Mouse (Mus musculus) midbrain, postnatal 0 days (tissue): ENCODE measurements around the gene Ifi35. TPM values are rescaled to one million over a fixed set of nuclear protein-coding genes. Genes with fewer than 3 reads are reported as not detected.

ENCODE experiments used
- ATAC-seq: fragments of 200-750 bp; cut with Nextera tagmentation; 2 replicates; pipeline ENCODE4 v1.8.0; 2017; ENCODE audit warnings: moderate number of reproducible peaks, mild to moderate bottlenecking, moderate TSS enrichment, moderate library complexity; ENCODE audit not compliant: low FRiP score
- DNase-seq: peaks from one replicate; pipeline ENCODE4 v3.0.0-alpha.2; 2015; ENCODE audit warnings: low spot score
- H3K27ac ChIP-seq: fragments of 300-500 bp; sonication (generic); 2 replicates; pipeline ENCODE4 v1.5.1; 2014; ENCODE audit warnings: low read depth, mild to moderate bottlenecking, low read length, mixed read lengths
- H3K27me3 ChIP-seq: fragments of 300-500 bp; sonication (generic); 2 replicates; pipeline ENCODE4 v1.6.1; 2014; ENCODE audit warnings: low read length, control low read depth, mixed read lengths; ENCODE audit not compliant: insufficient read depth
- H3K36me3 ChIP-seq: fragments of 300-500 bp; sonication (generic); 2 replicates; pipeline ENCODE4 v1.6.1; 2014; ENCODE audit warnings: low read length, control low read depth, mixed read lengths; ENCODE audit not compliant: insufficient read depth
- H3K4me1 ChIP-seq: fragments of 300-500 bp; sonication (generic); 2 replicates; pipeline ENCODE4 v1.6.1; 2014; ENCODE audit warnings: mild to moderate bottlenecking, control low read depth, antibody characterized with exemption, low read length, mixed read lengths; ENCODE audit not compliant: insufficient read depth
- H3K4me2 ChIP-seq: fragments of 300-500 bp; sonication (generic); 2 replicates; pipeline ENCODE4 v1.6.1; 2014; ENCODE audit warnings: low read depth, mild to moderate bottlenecking, low read length, mixed read lengths; ENCODE audit not compliant: poor library complexity, severe bottlenecking
- H3K4me3 ChIP-seq: fragments of 300-500 bp; sonication (generic); 2 replicates; pipeline ENCODE4 v1.5.1; 2014; ENCODE audit warnings: low read depth, mild to moderate bottlenecking, low read length, moderate library complexity
- H3K9ac ChIP-seq: fragments of 300-500 bp; sonication (generic); replicated peaks from 2 replicates; pipeline ENCODE4 v1.6.1; 2014; ENCODE audit warnings: mild to moderate bottlenecking, low read length, moderate library complexity, mixed read lengths; ENCODE audit not compliant: poor library complexity, severe bottlenecking
- H3K9me3 ChIP-seq: fragments of 300-500 bp; sonication (generic); 2 replicates; pipeline ENCODE4 v1.6.1; 2016; ENCODE audit warnings: low read length, control low read depth
- CTCF ChIP-seq: IDR thresholded peaks from 2 replicates; pipeline ENCODE4 v1.5.1; 2016; ENCODE audit warnings: antibody characterized with exemption, mild to moderate bottlenecking
- WGBS: fragments of 180-500 bp; shearing (Covaris S2); extraction: QIAGEN DNeasy Blood & Tissue Kit; methylation state at CpG from one replicate; pipeline ENCODE4 v1.1.7; 2014; 5-methylcytosine and 5-hydroxymethylcytosine counted together
- polyA plus RNA-seq: library from polyadenylated mRNA; unstranded; fragments of >200 nt; fragmentation: Nextera tagmentation; extraction: Ambion mirVana; gene quantifications from 2 replicates; pipeline ENCODE4 v1.2.1, GENCODE M21; 2015
- total RNA-seq: library from RNA; depleted of rRNA; stranded (reverse); fragments of >200 nt; gene quantifications from 2 replicates; pipeline ENCODE4 v1.2.3, GENCODE M21; 2014

Gene Ifi35
- total and polyA plus RNA-seq, 2 experiments from 2014 or later = 3.3 to 4.5 TPM

DNA sequence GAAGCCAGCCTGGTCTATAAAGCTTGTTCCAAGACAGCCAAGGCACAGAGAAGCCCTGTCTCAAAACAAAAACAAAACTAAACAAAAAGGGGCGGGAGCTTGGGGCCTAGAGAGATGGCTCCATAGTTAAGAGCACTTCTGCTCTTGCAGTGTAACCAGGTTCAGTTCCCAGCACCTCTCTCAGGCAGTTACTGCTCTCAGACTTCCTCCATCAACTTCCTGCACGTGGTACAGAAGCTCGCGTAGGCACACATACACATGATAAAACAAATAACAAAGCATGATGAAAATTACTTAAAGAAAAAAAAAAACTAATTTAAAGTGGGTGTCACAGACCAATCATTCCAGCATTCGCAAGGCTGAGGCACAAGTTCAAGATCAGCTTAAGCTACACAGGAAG, 28.1 kb upstream of the Ifi35 start:
- no peak for TF ChIP-seq CTCF
- WGBS = 89% methylated on average over 5 of the region's 5 CpGs
- no peaks in the 10 kb centered on the region for H3K36me3 ChIP-seq

DNA sequence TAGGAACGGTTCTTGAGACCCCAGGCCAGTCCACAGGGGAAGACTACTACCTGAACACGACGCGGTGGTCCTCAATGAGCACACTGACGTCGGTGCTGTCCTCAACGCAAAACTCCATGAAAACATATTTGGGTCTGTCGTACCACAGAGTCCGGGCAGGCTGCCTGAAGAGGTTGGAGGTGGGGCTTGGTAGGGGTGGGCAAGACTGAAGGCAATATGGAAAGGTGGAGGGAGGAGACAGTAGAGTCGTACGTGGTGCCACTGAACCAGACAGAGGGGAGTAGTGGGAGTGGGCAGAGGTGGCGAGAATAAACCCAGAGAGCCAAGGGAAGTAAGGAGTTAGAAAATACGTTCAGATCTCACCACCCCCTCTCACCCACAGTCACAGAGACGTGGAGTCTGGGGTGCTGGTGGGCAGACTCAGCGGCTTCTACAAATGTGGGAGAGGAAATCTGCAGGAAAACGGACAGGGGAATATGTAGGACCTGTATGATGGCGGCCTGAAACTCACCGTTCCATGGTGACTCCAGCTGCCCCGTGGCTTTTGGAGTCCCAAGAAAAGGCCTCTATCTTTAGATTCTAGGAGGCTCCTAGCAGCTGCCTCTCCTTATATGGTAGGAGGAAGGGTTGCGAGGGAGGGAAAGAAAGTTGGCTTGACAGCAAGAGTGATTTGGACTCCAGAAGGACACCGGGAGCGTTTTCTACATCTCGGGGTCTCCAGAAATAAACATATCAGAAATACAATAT, 23.9 kb upstream of the Ifi35 start, which contains the start of gene Gm27029:
Gene Gm27029, minus strand, starts transcription at position 692 of the 747 bp plus-strand sequence.
- Histone ChIP-seq H3K9ac (peak within 1 kb of the TSS; percentile 84), H3K36me3 (no peaks in the 10 kb centered on the region), H3K9me3 (no peaks in the 10 kb centered on the region), H3K4me3 (peak within 1 kb of the TSS; percentile 98), H3K27me3 (no peaks in the 10 kb centered on the region), H3K27ac (peak within 1 kb of the TSS; percentile 86), H3K4me1 (peaks cover 13% of the 10 kb centered on the region), H3K4me2 (peak within 1 kb of the TSS; percentile 81)
- 7% methylated on average over 23 of the region's 23 CpGs for WGBS
- DNase-seq (no peak), ATAC-seq (peak; percentile 25; the same call in 1 of the 2 replicates)
- TF ChIP-seq CTCF = no peak

More for the DNA sequence above, 28.1 kb upstream of the Ifi35 start:
- H3K27ac ChIP-seq = no peak overlapping the region
- H3K9me3 ChIP-seq = no peaks in the 10 kb centered on the region
- H3K4me1 ChIP-seq = peaks cover 6% of the 10 kb centered on the region
- no peak for ATAC-seq
- H3K4me3 ChIP-seq = no peak overlapping the region
- no peaks in the 10 kb centered on the region for H3K27me3 ChIP-seq
- H3K9ac ChIP-seq = no peak overlapping the region
- no peak for DNase-seq
- no peak overlapping the region for H3K4me2 ChIP-seq

DNA sequence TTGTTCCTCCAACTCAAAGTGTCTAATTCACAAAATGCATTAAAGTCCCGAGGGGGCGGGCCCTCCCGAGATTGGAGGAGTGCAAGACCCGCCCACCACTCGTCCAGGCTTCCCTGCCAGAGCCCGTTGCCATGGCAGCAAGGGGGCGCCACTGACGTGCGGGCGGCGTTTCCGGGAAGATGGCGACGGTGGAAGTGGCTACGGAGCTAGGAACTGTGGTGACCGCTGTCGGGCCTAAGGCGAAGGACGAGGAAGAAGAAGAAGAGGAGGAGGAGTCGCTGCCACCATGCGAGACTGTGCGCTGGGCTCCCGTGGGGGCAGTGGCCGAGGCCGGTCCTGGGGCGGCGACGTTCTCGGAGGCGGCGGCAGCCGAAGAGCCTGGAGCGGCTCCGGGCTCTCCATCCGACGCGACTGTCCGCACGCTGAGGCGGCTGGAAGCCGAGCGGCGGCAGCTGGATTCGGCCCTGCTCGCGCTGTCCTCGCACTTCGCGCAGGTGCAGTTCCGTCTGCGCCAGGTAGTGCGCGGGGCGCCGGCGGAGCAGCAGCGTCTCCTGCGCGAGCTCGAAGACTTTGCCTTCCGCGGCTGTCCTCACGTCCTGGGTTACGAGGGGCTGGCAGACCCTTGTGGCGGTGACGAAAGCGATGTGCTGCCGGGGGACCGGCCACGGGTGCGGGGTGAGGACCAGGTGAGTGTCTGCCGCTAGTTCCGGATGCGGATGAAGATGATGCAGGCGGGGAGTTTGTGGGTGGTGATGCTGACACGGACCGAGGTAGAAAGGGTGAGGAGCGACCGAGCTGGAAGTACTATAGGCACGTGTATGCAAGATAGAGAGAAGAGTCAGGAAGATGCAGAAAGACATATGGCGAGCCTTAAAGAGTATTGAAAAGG, 23.0 kb upstream of the Ifi35 start, which contains the start of the genes Rundc1 and Ptges3l:
Gene Rundc1, plus strand, starts transcription at position 161 of the 889 bp plus-strand sequence.
Gene Ptges3l, minus strand, starts transcription at position 409 of the 889 bp plus-strand sequence.
- H3K9ac ChIP-seq = peak within 1 kb of the TSS; percentile 84
- no peaks in the 10 kb centered on the region for H3K9me3 ChIP-seq
- peak within 1 kb of the TSS; percentile 98 for H3K4me3 ChIP-seq
- H3K27ac ChIP-seq = peak within 1 kb of the TSS; percentile 86
- peak; percentile 71 for TF ChIP-seq CTCF
- H3K27me3 ChIP-seq = no peaks in the 10 kb centered on the region
- WGBS = under 1% methylated on average over 81 of the region's 81 CpGs
- ATAC-seq (peak; percentile 96), DNase-seq (peak; percentile 97)
- H3K4me1 ChIP-seq = peaks cover 13% of the 10 kb centered on the region
- H3K36me3 ChIP-seq = peaks cover under 1% of the 10 kb centered on the region
- peak within 1 kb of the TSS; percentile 81 for H3K4me2 ChIP-seq

DNA sequence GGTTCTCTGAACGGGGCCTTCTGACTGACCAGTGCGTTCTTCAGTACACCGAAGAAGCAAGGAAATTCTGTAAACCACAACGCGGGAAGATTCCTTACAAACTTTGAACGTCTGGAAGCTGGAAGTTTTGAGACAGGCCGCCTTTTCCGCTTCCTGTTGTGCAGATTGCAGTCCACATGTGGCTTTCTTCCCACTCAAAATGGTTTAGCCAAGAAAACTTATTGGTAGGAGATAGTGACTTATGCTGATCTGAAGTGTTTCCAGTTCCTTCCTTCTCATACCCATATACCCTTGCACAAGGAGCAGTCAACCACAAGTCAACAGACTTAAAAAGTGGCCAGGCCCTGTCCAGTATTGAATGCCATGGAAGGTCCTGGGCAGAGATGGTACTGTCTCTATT, 22.0 kb upstream of the Ifi35 start:
- Histone ChIP-seq H3K36me3 (peaks cover 11% of the 10 kb centered on the region), H3K4me1 (peaks cover 13% of the 10 kb centered on the region), H3K4me2 (peak overlapping the region; percentile 81), H3K27me3 (no peaks in the 10 kb centered on the region), H3K4me3 (peak overlapping the region; percentile 98), H3K9ac (peak overlapping the region; percentile 84; the same call in 1 of the 2 replicates), H3K9me3 (no peaks in the 10 kb centered on the region), H3K27ac (no peak overlapping the region)
- WGBS = 66% methylated on average over 8 of the region's 8 CpGs
- DNase-seq (no peak), ATAC-seq (no peak)
- TF ChIP-seq CTCF = no peak

DNA sequence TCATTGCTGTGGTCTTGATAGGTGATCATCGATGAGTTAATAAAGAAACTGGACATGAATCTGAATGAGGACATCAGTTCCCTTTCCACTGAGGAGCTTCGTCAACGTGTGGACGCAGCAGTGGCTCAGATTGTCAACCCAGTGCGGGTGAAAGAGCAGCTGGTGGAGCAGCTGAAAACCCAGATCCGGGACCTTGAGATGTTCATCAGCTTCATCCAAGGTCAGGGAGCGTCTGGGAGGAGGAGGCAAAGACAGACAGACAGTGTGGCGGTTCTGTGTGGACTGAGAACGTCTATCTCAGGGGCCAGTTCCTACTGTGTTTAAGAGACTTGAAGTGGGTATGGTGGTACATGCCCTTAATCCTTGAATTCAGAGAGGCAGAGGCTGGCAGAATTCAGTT, 16.9 kb upstream of the Ifi35 start:
- Histone ChIP-seq H3K36me3 (peaks cover 48% of the 10 kb centered on the region), H3K27ac (no peak overlapping the region), H3K9me3 (no peaks in the 10 kb centered on the region), H3K4me3 (no peak overlapping the region), H3K4me1 (peaks cover under 1% of the 10 kb centered on the region), H3K4me2 (no peak overlapping the region), H3K9ac (no peak overlapping the region), H3K27me3 (no peaks in the 10 kb centered on the region)
- DNase-seq = no peak
- no peak for ATAC-seq
- WGBS = 92% methylated on average over 9 of the region's 9 CpGs
- TF ChIP-seq CTCF = no peak
